Mouse (Mus musculus) forebrain, embryonic 16.5 days (tissue): ENCODE results near the gene Rsrc1. TPM values are rescaled to one million over a fixed set of nuclear protein-coding genes. Genes with fewer than 3 reads are reported as not detected.
A peak's percentile ranks its signal among the peaks of the same experiment; 100 is the strongest.

Experiments used
- ATAC-seq: fragments of 200-750 bp; cut with Nextera tagmentation; 2 replicates; pipeline ENCODE4 v1.8.0; 2017; ENCODE audit warnings: mild to moderate bottlenecking, moderate library complexity
- H3K27ac ChIP-seq: fragments of 300-500 bp; sonication (generic); 2 replicates; pipeline ENCODE4 v1.5.1; 2014; ENCODE audit warnings: low read length, control low read depth
- H3K27me3 ChIP-seq: fragments of 300-500 bp; sonication (generic); replicated peaks from 2 replicates; pipeline ENCODE4 v1.6.1; 2014; ENCODE audit warnings: low read length; ENCODE audit not compliant: control insufficient read depth, insufficient read depth
- H3K36me3 ChIP-seq: fragments of 300-500 bp; sonication (generic); 2 replicates; pipeline ENCODE4 v1.6.1; 2014; ENCODE audit not compliant: control insufficient read depth, insufficient read depth
- H3K4me1 ChIP-seq: fragments of 300-500 bp; sonication (generic); replicated peaks from 2 replicates; pipeline ENCODE4 v1.6.1; 2014; ENCODE audit warnings: low read length; ENCODE audit not compliant: control insufficient read depth, insufficient read depth
- H3K4me2 ChIP-seq: fragments of 300-500 bp; sonication (generic); 2 replicates; pipeline ENCODE4 v1.6.1; 2014; ENCODE audit warnings: mild to moderate bottlenecking, low read length, control low read depth
- H3K4me3 ChIP-seq: fragments of 300-500 bp; sonication (generic); replicated peaks from 2 replicates; pipeline ENCODE4 v1.5.1; 2014; ENCODE audit warnings: mild to moderate bottlenecking, low read length, control low read depth
- H3K9ac ChIP-seq: fragments of 300-500 bp; sonication (generic); replicated peaks from 2 replicates; pipeline ENCODE4 v1.6.1; 2014; ENCODE audit warnings: low read depth, low read length, control low read depth
- H3K9me3 ChIP-seq: fragments of 300-500 bp; sonication (generic); 2 replicates; pipeline ENCODE4 v1.6.1; 2016; ENCODE audit warnings: low read length; ENCODE audit not compliant: control insufficient read depth
- WGBS: fragments of 180-500 bp; shearing (Covaris S2); extraction: QIAGEN DNeasy Blood & Tissue Kit; methylation state at CpG from one replicate; pipeline ENCODE4 v1.1.7; 2014; 5-methylcytosine and 5-hydroxymethylcytosine counted together
- polyA plus RNA-seq: library from polyadenylated mRNA; unstranded; fragments of >200 nt; fragmentation: Nextera tagmentation; extraction: Ambion mirVana; gene quantifications from 2 replicates; pipeline ENCODE4 v1.2.1, GENCODE M21; 2015

The Rsrc1 gene
- polyA plus RNA-seq, 1 experiment from 2014 or later = 24.3 TPM

DNA sequence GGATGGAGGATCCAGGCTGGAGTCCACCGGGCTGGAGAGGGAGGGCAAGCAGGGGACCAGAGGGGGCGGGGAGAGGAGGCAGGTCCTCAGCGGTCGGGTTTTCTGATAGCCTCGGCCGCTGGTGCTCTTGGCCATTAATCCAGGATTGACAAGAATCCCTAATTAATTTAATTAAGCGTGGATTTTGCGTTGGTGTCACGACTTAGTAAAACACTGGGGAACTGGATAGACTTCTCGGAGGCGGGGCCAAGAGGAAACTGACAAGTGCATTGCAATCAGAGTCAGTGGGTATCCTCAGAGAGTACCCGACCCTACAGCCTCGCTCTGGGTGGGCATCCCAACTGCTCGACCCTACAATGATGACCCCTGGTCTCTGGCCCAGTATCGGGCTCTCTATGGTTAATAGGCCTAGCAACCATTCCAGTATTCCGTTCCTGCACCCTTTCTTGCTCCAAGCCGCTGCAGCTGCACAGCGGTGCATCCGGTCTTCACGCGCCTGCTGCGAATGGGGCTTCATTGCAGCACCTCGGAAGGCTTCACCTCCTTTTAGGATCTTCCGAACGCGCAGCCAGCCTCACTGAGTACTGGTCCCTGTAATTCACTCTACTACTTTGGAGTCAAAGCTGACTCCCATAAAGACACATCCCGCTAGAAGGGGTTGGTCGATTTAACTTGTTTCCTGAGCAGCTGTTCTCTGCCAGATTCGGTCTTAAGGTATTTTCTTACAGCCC is 1.2 kb downstream of the Rsrc1 start:
- ATAC-seq = no peak
- no peaks in the 10 kb centered on the region for H3K9me3 ChIP-seq
- no peak overlapping the region for H3K27ac ChIP-seq
- peak overlapping the region; percentile 8 for H3K4me3 ChIP-seq
- H3K9ac ChIP-seq = no peak overlapping the region
- no peaks in the 10 kb centered on the region for H3K36me3 ChIP-seq
- peaks cover 25% of the 10 kb centered on the region for H3K4me1 ChIP-seq
- peaks cover 34% of the 10 kb centered on the region for H3K27me3 ChIP-seq
- 0 out of 2 replicates have a peak overlapping the region, but pooled peaks have one; percentile 65 for H3K4me2 ChIP-seq
- under 1% methylated on average over 29 of the region's 29 CpGs for WGBS

DNA sequence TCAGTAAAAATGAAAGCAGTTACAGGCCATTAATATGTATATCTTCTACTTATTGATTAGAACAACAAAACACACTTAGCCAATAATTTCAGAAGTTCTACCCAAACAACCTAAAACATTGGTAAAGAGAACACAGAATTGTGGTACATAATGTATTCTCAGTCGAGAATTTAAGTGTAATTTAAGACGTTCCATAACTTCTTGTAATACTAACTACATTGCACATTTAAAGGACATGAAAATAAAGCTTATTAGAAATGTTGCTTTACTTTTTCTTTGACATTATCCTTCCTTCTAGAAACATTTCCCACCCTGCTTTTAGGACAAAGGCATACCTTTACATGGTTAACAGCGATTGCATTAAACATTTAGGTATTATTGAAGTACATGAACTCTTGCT is 2.3 kb downstream of the Rsrc1 start:
- Histone ChIP-seq H3K9ac (no peak overlapping the region), H3K27me3 (peaks cover 30% of the 10 kb centered on the region), H3K4me1 (peaks cover 25% of the 10 kb centered on the region), H3K4me3 (no peak overlapping the region), H3K36me3 (no peaks in the 10 kb centered on the region), H3K4me2 (no peak overlapping the region), H3K27ac (no peak overlapping the region), H3K9me3 (no peaks in the 10 kb centered on the region)
- 12% methylated on average over 3 of the region's 3 CpGs for WGBS
- no peak for ATAC-seq

DNA sequence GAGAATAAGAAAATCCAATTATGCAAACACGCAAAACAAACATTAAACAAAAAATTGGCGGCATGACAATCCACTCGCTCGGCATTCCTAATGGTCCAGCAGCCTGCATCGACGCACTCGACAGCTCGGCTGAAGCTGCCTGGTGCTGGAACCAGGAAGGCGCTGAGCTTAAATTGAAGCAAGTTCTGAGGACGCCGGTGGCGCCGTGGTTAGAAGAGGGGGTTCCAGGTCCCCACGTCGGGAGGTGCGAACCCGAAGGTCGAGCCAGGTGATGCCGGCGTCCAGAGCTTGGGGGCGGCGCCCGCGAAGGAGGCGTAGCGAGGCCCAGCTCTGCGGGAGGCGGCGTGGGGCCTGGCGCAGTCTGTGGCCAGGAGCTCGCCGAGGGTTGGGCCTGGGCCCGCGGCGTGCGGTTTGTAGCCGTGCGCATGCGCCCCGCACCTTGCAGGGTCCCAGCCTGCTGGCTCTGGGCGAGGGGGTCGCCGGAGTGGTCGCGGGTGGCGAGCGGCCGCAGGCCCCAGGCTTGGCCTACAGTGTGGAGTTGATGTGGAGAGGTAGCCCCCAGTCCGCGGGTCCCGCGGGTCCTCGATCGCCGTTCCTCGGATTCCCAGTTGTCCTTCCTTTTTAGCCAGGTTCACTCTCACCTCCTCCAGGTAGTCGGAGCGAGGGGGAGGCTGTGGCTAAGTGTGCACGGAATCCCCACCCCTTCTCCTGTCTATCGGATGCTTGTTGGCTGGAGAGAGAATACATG is 4.5 kb downstream of the Rsrc1 start:
- Histone ChIP-seq H3K4me3 (peak overlapping the region; percentile 95), H3K9me3 (no peaks in the 10 kb centered on the region), H3K27ac (peak overlapping the region; percentile 16; the same call in 1 of the 2 replicates), H3K27me3 (peaks cover 14% of the 10 kb centered on the region), H3K9ac (peak overlapping the region; percentile 89), H3K4me1 (peaks cover 23% of the 10 kb centered on the region), H3K36me3 (no peaks in the 10 kb centered on the region), H3K4me2 (peak overlapping the region; percentile 82)
- WGBS = under 1% methylated on average over 52 of the region's 60 CpGs
- peak; percentile 95 for ATAC-seq

DNA sequence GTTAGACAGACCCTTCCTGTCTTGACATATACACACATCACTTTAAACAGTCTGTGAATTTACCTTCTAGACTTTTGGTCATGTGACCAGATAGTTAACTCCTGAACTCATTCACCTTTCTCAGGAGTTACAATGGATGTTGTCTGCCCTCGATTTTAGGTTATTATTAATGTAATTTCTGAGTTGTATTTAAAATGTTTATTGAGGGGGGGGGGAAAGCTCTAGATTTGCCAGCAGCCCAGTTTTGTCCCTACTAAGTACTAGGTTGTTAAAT is 5.0 kb downstream of the Rsrc1 start:
- H3K4me1 ChIP-seq = peaks cover 18% of the 10 kb centered on the region
- no peak for ATAC-seq
- peak overlapping the region; percentile 89 for H3K9ac ChIP-seq
- H3K36me3 ChIP-seq = no peaks in the 10 kb centered on the region
- 0% methylated on average over 1 of the region's 1 CpGs for WGBS
- H3K27me3 ChIP-seq = peaks cover 14% of the 10 kb centered on the region
- no peak overlapping the region for H3K27ac ChIP-seq
- H3K9me3 ChIP-seq = no peaks in the 10 kb centered on the region
- peak overlapping the region; percentile 95 for H3K4me3 ChIP-seq
- peak overlapping the region; percentile 82 for H3K4me2 ChIP-seq

GRCm38 (mm10) chr3:66996820-66997219 is 15.6 kb downstream of the Rsrc1 start:
- ATAC-seq = no peak
- Histone ChIP-seq H3K4me1 (no peaks in the 10 kb centered on the region), H3K36me3 (peaks cover 5% of the 10 kb centered on the region; the same call in 1 of the 2 replicates), H3K27me3 (no peaks in the 10 kb centered on the region), H3K4me2 (no peak overlapping the region), H3K9me3 (no peaks in the 10 kb centered on the region), H3K4me3 (no peak overlapping the region), H3K27ac (no peak overlapping the region), H3K9ac (no peak overlapping the region)
- WGBS = 97% methylated on average over 1 of the region's 1 CpGs

DNA sequence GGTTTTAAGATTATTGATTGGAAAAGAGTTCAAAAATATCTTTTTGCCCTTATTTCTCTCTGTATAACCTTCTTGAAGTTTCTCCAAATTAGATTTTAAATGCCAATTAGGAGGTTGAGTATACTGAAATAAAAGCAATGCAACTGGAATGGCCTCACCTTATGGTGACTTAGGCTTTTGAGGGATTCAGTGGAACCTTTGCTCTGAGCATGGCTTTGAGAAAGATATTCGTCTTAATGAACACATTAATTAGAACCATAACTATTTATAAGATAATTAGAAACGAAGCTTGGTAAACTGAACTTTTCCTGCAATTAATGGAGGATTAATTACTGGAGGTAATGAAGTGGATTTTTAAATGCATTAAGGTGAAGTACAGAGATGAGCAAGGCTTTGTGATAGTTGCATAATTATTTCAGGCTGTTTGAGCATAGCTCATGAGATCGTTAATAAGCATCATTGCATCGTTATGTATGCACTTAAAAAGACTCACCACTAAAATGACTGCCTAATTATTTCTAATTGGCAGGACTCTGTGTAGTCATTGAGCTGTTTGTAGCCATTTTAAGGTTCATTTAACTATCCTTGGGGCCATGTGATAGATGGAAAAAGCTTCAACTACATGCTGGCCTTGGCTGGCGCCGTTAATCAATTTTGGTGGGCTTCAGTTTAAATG is 55.3 kb downstream of the Rsrc1 start:
- no peak overlapping the region for H3K9ac ChIP-seq
- no peaks in the 10 kb centered on the region for H3K9me3 ChIP-seq
- no peaks in the 10 kb centered on the region for H3K4me1 ChIP-seq
- no peak; the same call in 1 of the 2 replicates for ATAC-seq
- WGBS = 28% methylated on average over 6 of the region's 6 CpGs
- no peak overlapping the region for H3K4me2 ChIP-seq
- H3K27ac ChIP-seq = no peak overlapping the region
- no peak overlapping the region for H3K4me3 ChIP-seq
- peaks cover 3% of the 10 kb centered on the region; the same call in 1 of the 2 replicates for H3K27me3 ChIP-seq
- H3K36me3 ChIP-seq = no peaks in the 10 kb centered on the region

- H3K36me3 ChIP-seq = no peaks in the 10 kb centered on the region
- no peaks in the 10 kb centered on the region for H3K27me3 ChIP-seq
- no peak overlapping the region for H3K4me2 ChIP-seq
- no peak overlapping the region for H3K9ac ChIP-seq
- ATAC-seq = no peak
- H3K4me3 ChIP-seq = no peak overlapping the region
- 97% methylated on average over 2 of the region's 2 CpGs for WGBS
- no peaks in the 10 kb centered on the region for H3K4me1 ChIP-seq
- H3K27ac ChIP-seq = no peak overlapping the region
- no peaks in the 10 kb centered on the region for H3K9me3 ChIP-seq
Measured at GRCm38 (mm10) chr3:67059755-67060154, 78.6 kb downstream of the Rsrc1 start.

GRCm38 (mm10) chr3:67070575-67071488 is 89.6 kb downstream of the Rsrc1 start:
- H3K36me3 ChIP-seq = no peaks in the 10 kb centered on the region
- no peak overlapping the region for H3K4me2 ChIP-seq
- no peaks in the 10 kb centered on the region for H3K27me3 ChIP-seq
- H3K9ac ChIP-seq = no peak overlapping the region
- 64% methylated on average over 11 of the region's 11 CpGs for WGBS
- peak; percentile 49 for ATAC-seq
- H3K27ac ChIP-seq = no peak overlapping the region
- H3K4me3 ChIP-seq = no peak overlapping the region
- H3K9me3 ChIP-seq = no peaks in the 10 kb centered on the region
- H3K4me1 ChIP-seq = no peaks in the 10 kb centered on the region
